Mouse (Mus musculus): Measurements from ENCODE around the gene Hamp. TPM values are rescaled to one million over a fixed set of nuclear protein-coding genes. Genes with fewer than 3 reads are reported as not detected.

Hamp gene
- polyA plus RNA-seq, 2 experiments = 17.2 to 29.7 TPM

GRCm38 (mm10) chr7:30920217-30920616, 23.6 kb downstream of the Hamp start:
- H3K27me3 ChIP-seq (ENCODE audit: control insufficient read depth, insufficient read depth, low read length) = no peaks in the 10 kb centered on the region
- DNase-seq (ENCODE audit: low read depth in 3 of 3, low spot score in 3 of 3) (peak in 1 of 3 experiments; percentile 22), ATAC-seq (ENCODE audit: insufficient read depth) (no peak)
- no peaks in the 10 kb centered on the region for H3K9me3 ChIP-seq (ENCODE audit: control insufficient read depth, low read length)
- H3K27ac ChIP-seq = no peak overlapping the region
- H3K4me1 ChIP-seq (replicated peaks; ENCODE audit: control insufficient read depth in 2 of 2, insufficient read depth in 2 of 2, low read length in 1 of 2) = no peaks in the 10 kb centered on the region
- no peaks in the 10 kb centered on the region for H3K36me3 ChIP-seq (replicated peaks; ENCODE audit: control insufficient read depth, insufficient read depth, low read depth)
- TF ChIP-seq EP300 (IDR thresholded peaks at IDR 0.05; ENCODE audit: low read depth) = no peak
- TF ChIP-seq CTCF (IDR thresholded peaks at IDR 0.05; ENCODE audit: low read depth) = no peak
- H3K4me2 ChIP-seq (ENCODE audit: low read depth) = no peak overlapping the region
- WGBS (ENCODE audit: insufficient replicate concordance) = 36% methylated on average over 3 of the region's 3 CpGs
- H3K9ac ChIP-seq (replicated peaks) = no peak overlapping the region
- H3K4me3 ChIP-seq (ENCODE audit: insufficient read depth in 1 of 2, low read depth in 2 of 2, low read length in 2 of 2) = no peak overlapping the region

GRCm38 (mm10) chr7:30917219-30917618, 26.6 kb downstream of the Hamp start:
- Histone ChIP-seq H3K4me3 (ENCODE audit: insufficient read depth in 1 of 2, low read depth in 2 of 2, low read length in 2 of 2) (no peak overlapping the region), H3K36me3 (replicated peaks; ENCODE audit: control insufficient read depth, insufficient read depth, low read depth) (no peaks in the 10 kb centered on the region), H3K9me3 (ENCODE audit: control insufficient read depth, low read length) (no peaks in the 10 kb centered on the region), H3K4me1 (replicated peaks; ENCODE audit: control insufficient read depth in 2 of 2, insufficient read depth in 2 of 2, low read length in 1 of 2) (no peaks in the 10 kb centered on the region), H3K27ac (no peak overlapping the region), H3K4me2 (ENCODE audit: low read depth) (no peak overlapping the region), H3K9ac (replicated peaks) (no peak overlapping the region), H3K27me3 (ENCODE audit: control insufficient read depth, insufficient read depth, low read length) (no peaks in the 10 kb centered on the region)
- DNase-seq (ENCODE audit: low read depth in 3 of 3, low spot score in 3 of 3) (no peak), ATAC-seq (ENCODE audit: insufficient read depth) (no peak)
- TF ChIP-seq EP300 (IDR thresholded peaks at IDR 0.05; ENCODE audit: low read depth) = no peak
- no peak for TF ChIP-seq CTCF (IDR thresholded peaks at IDR 0.05; ENCODE audit: low read depth)
- WGBS (ENCODE audit: insufficient replicate concordance) = 21% methylated on average over 4 of the region's 4 CpGs

DNA sequence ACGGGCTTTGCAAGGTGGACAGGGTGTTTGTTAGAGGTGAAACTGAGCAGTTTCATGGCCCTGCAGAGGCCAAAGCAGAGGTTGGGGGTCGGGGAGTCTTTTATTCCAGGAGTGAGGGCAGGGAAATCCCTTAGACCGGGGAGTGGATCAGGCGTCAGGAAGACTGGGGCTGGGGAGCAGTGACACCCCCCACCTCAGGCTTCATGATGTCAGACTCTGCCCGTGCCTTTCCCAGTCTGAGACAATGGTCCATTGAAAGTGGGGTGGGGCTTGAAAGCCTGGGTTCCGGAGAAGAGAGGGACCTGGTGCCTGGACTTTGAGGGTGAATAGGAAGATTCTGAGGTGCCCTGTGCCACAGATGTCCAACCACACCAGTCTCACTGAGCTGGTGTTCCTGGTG, 27.1 kb downstream of the Hamp start:
- ATAC-seq (ENCODE audit: insufficient read depth) (no peak), DNase-seq (ENCODE audit: low read depth in 3 of 3, low spot score in 3 of 3) (no peak)
- H3K9ac ChIP-seq (replicated peaks) = no peak overlapping the region
- no peak overlapping the region for H3K4me2 ChIP-seq (ENCODE audit: low read depth)
- H3K9me3 ChIP-seq (ENCODE audit: control insufficient read depth, low read length) = no peaks in the 10 kb centered on the region
- 31% methylated on average over 6 of the region's 6 CpGs for WGBS (ENCODE audit: insufficient replicate concordance)
- H3K4me3 ChIP-seq (ENCODE audit: insufficient read depth in 1 of 2, low read depth in 2 of 2, low read length in 2 of 2) = no peak overlapping the region
- no peaks in the 10 kb centered on the region for H3K27me3 ChIP-seq (ENCODE audit: control insufficient read depth, insufficient read depth, low read length)
- no peaks in the 10 kb centered on the region for H3K4me1 ChIP-seq (replicated peaks; ENCODE audit: control insufficient read depth in 2 of 2, insufficient read depth in 2 of 2, low read length in 1 of 2)
- H3K27ac ChIP-seq = no peak overlapping the region
- no peak for TF ChIP-seq CTCF (IDR thresholded peaks at IDR 0.05; ENCODE audit: low read depth)
- no peak for TF ChIP-seq EP300 (IDR thresholded peaks at IDR 0.05; ENCODE audit: low read depth)
- H3K36me3 ChIP-seq (replicated peaks; ENCODE audit: control insufficient read depth, insufficient read depth, low read depth) = no peaks in the 10 kb centered on the region

DNA sequence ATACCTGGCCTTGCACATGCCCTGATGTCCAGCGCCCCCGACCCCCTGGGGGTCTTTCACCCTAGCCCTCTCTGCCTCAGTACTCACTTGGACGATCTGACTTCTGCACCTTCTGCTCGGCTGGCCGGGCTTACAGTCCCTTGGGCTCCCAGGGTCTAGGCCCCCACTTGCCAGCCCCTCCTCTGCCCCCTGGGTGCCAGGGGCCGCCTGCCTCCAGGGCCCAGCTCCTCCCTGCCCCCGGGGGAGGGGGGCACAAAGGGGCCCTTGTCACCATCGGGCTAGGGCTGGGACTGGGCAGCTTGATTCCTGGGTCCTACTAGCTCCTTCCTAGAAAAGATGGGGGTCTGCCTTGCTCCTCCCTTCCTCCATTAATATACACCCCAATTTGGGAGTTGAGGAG, 29.1 kb downstream of the Hamp start, which contains the start of gene Mag:
Gene Mag (minus strand): TSS at position 142 of the 400 bp plus-strand sequence.
- no peaks in the 10 kb centered on the region for H3K4me1 ChIP-seq (replicated peaks; ENCODE audit: control insufficient read depth in 2 of 2, insufficient read depth in 2 of 2, low read length in 1 of 2)
- H3K4me3 ChIP-seq (ENCODE audit: insufficient read depth in 1 of 2, low read depth in 2 of 2, low read length in 2 of 2) = no peak within 1 kb of the TSS
- no peaks in the 10 kb centered on the region for H3K9me3 ChIP-seq (ENCODE audit: control insufficient read depth, low read length)
- H3K27me3 ChIP-seq (ENCODE audit: control insufficient read depth, insufficient read depth, low read length) = no peaks in the 10 kb centered on the region
- no peak within 1 kb of the TSS for H3K9ac ChIP-seq (replicated peaks)
- H3K27ac ChIP-seq = no peak within 1 kb of the TSS
- 45% methylated on average over 8 of the region's 8 CpGs for WGBS (ENCODE audit: insufficient replicate concordance)
- H3K4me2 ChIP-seq (ENCODE audit: low read depth) = no peak within 1 kb of the TSS
- H3K36me3 ChIP-seq (replicated peaks; ENCODE audit: control insufficient read depth, insufficient read depth, low read depth) = no peaks in the 10 kb centered on the region
- no peak for ATAC-seq (ENCODE audit: insufficient read depth)
- TF ChIP-seq EP300 (IDR thresholded peaks at IDR 0.05; ENCODE audit: low read depth) (no peak), CTCF (IDR thresholded peaks at IDR 0.05; ENCODE audit: low read depth) (no peak)
- no peak for DNase-seq (ENCODE audit: low read depth in 3 of 3, low spot score in 3 of 3)

DNA sequence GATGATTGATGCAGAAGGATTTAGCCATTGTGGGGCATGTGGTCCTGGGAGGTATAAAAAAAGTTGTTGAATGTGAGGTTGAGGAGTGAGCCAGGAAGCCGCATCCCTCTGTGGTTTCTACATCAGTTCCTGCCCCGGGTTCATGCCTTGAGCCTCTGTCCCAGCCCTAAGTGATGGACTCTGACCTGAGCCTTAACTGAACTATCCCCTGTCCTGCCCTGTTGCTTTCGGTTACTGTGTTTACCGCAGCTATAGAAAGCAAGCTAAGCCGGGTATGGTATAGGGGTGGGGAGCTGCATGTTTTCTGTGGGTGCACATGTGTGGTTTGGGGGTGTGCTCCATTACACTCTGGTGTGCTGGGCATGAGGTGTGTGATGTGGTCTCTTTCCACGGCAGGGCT, 34.1 kb downstream of the Hamp start:
- ATAC-seq (ENCODE audit: insufficient read depth) = no peak
- 36% methylated on average over 6 of the region's 6 CpGs for WGBS (ENCODE audit: insufficient replicate concordance)
- Histone ChIP-seq H3K9ac (replicated peaks) (no peak overlapping the region), H3K9me3 (ENCODE audit: control insufficient read depth, low read length) (no peaks in the 10 kb centered on the region), H3K36me3 (replicated peaks; ENCODE audit: control insufficient read depth, insufficient read depth, low read depth) (no peaks in the 10 kb centered on the region), H3K27ac (no peak overlapping the region), H3K4me3 (ENCODE audit: insufficient read depth in 1 of 2, low read depth in 2 of 2, low read length in 2 of 2) (no peak overlapping the region), H3K4me2 (ENCODE audit: low read depth) (no peak overlapping the region), H3K27me3 (ENCODE audit: control insufficient read depth, insufficient read depth, low read length) (no peaks in the 10 kb centered on the region), H3K4me1 (replicated peaks; ENCODE audit: control insufficient read depth in 2 of 2, insufficient read depth in 2 of 2, low read length in 1 of 2) (no peaks in the 10 kb centered on the region)
- no peak for TF ChIP-seq EP300 (IDR thresholded peaks at IDR 0.05; ENCODE audit: low read depth)
- TF ChIP-seq CTCF (IDR thresholded peaks at IDR 0.05; ENCODE audit: low read depth) = no peak
- no peak for DNase-seq (ENCODE audit: low read depth in 3 of 3, low spot score in 3 of 3)
